Mouse (Mus musculus) adrenal gland, postnatal 25 days (tissue): ENCODE results near the gene Saa4. TPM values are rescaled to one million over a fixed set of nuclear protein-coding genes. Genes with fewer than 3 reads are reported as not detected.
"Not testable (repeated sequence)": the region's sequence is repeated elsewhere in the genome, so short reads cannot be mapped to it uniquely, and the experiment has no call there.

Source experiments
- DNase-seq: peaks from one replicate; pipeline ENCODE4 v3.0.0; 2021; ENCODE audit warnings: mixed read lengths
- total RNA-seq: library from RNA; stranded (reverse); gene quantifications from 2 replicates; pipeline ENCODE4 v1.2.3, GENCODE M21; 2021

Saa4 gene
- total RNA-seq, 1 experiment from 2014 or later = not detected

DNA sequence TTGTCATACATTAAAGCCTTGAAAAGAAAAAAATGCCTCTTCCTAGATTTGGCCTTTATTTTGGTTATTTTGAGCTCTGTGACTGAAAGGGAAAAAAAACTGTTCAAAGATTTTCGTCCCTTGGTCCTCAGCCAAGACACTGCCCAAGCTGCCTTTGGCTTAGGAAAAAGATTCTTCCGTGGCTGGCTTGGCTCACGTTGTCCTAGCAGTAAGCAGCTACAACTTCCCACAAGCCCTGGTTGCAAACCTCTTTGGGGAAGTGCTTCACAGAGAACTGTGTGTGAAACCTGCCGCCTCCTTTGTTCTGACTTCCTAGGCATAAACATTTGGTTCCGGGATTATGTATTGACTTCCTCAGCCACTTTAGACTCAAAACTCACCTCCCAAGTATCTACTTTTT, 15.5 kb downstream of the Saa4 start:
- peak; percentile 17 for DNase-seq

DNA sequence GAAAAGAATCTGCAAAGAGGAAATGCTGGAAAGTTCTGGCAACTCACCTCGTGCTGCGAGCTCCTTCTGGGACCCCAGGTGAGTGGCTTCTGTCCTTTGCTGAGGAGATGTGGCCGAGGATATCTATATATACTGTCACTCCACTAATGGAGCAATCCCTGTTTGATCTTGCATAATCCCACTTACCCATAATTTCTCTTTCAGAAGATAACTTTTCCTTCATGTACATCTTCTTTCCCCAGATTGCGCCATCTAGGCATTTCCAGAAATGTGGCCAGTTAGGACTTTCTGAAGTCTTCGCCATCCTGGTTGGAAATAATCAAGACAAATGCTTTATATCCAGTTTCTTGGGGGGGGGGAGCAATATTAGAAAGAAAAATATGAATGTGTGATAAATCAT, 16.8 kb downstream of the Saa4 start, which contains the start of gene Saa3:
Saa3 (minus strand) TSS at position 101 of the 400 bp plus-strand sequence.
- DNase-seq = no peak

DNA sequence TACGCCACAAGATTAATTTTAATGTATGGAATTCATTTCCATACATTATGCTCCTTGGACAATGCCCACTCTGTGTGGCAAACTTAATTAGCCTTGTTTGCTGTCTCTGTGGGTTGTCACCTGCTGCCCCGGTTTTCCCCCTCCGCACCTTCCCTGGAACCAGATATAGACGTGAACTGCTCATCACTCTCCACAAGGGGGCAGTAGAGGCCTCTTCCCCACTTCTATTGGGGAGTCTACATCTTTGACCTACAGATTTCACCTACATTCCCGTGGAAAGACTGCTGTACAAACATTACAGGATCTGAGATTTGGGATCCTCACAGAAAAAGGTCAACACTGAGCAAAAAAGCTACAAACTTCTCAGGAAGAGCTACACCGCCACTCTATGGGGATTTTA, 17.9 kb downstream of the Saa4 start:
- peak; percentile 62 for DNase-seq

DNA sequence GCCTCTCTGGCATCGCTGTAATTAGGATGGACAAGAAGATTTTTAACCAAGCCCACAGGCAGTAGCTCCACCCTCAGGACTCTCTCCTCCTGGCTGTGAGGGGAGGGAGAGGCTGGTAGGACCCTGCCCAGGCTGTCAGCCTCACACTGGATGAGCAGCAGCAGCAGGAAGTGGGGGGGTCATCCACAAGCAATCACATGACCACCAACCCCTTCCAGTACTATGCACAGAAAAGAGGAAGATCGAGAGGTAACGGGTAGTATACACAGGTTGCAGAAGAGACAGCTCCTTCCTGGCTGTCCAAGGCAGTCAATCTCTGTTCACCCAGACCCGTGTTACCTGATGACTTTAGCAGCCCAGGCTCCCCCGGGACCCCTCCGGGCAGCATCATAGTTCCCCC, 20.2 kb downstream of the Saa4 start:
- DNase-seq = no peak

DNA sequence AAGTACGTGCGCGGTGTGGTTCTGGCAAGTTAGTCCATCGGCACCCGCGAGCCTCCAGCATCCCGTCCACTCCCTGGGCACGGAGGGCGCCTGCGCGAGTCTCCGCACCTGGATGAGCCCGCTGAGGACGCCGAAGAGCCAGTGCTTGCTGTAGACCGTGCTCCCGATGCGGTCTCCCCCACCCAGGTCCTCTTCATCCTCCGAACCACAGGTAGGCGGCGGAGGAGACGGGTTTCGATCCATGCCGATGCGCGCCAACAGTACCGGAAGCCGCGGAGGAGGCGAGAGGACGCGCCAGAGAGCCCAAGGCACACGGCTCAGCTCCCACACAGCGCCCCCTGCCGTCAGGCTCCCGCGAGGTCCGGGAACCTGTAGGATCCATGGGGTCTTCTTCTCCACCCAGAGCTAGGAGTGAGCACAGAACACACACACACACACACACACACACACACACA, 22.0 kb downstream of the Saa4 start, which contains the start of gene Saal1:
Saal1 (minus strand) TSS at position 291 of the 455 bp plus-strand sequence.
- DNase-seq = peak; percentile 90

DNA sequence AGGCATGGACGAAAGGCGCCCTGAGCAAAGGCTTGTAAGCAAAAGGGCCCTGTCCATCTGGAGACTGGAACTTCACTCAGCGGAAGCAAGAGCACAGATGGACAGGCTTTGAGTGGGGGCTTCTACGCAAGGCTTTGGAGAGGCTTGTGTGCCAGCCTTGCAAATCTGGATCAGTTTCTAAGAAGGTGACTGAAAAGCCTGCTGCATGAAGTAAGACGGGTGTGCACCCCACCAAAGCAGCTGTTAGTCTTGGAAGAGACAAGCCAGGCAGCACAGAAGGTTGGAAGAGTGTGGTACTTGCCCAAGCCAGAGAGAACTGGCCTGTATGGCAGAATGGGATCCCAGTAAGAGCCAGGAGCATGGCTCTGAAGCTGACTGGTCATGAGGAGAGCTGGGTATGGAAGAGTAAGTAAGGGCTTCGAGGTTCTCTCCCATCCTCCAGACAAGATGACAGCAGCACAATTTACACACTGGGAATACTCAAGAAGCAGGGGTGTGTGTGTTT, 31.8 kb downstream of the Saa4 start:
- DNase-seq = no peak

DNA sequence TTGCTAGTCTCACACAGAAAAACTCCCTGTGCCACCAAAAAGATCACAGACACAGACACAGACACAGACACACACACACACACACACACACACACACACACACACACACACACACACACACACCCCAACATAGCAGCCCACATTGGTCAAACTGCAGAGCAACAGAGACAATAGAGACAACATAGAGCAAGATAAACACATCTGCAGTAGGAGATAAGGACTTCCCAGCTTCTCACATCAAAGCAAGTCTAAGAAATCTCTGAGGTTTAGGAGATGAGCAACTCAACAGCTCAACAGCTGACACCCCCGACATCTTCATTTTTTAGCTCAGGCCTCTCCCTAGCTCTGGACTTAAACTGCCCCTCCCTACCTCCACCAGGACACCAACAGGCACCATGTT, 35.6 kb downstream of the Saa4 start:
- DNase-seq = no peak

DNA sequence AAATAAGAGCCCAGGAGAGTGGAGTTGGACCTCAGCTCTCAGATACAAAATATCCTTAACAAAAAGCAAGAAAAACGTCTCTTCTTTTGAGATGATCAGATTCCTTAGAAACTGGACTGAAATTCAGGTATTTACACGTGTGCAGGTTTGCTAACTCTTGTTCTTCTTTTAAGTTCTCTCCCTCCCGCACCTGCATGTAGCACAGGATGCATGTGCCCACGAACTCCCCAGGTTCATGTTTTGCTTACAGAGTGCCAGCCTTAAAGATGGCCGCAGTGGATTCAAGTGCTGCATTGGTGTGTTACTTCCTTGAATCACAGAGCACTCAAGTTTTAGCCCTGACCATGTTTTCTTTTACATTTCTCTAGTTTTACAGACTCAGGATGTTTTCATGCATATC, 45.6 kb downstream of the Saa4 start:
- DNase-seq = no peak

DNA sequence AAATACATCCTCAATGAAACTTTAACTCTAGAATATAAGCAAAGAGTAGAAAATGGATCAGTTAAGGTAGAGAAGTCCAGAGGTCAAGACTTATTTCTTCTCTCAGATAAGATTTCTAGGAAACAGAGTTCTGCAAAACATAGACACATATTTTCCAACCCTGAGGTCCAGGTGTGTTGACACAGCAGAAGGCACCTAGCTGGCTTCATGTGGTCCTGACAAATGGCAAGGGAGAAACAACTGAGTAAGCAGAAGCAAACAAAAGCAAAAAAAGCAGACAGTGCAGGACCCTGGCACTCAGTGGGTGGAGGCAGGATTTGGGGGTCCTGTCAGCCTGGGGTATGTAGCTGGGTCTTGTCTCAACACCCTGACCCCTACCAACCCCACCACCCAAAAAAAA, 51.7 kb downstream of the Saa4 start:
- DNase-seq = no peak

DNA sequence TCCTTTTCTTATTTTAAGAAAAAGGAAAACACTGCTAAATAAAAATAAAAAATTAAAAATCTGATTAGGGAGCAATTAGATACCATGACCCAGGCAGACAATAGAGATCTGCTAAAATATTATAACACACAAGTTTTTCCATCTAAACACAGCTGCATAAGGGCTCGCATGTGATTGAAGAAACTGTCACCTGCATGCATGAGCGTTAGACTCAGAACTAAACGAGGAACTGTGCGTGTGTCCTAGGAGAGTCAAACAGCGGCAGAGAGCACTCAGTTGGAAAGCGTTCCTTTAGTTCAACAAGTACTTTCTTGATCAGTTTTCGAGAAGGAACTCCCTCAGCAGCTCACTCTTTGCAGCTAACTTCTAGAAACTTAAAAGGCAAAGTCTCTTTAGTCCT, 53.4 kb downstream of the Saa4 start:
- DNase-seq = not testable (repeated sequence)

DNA sequence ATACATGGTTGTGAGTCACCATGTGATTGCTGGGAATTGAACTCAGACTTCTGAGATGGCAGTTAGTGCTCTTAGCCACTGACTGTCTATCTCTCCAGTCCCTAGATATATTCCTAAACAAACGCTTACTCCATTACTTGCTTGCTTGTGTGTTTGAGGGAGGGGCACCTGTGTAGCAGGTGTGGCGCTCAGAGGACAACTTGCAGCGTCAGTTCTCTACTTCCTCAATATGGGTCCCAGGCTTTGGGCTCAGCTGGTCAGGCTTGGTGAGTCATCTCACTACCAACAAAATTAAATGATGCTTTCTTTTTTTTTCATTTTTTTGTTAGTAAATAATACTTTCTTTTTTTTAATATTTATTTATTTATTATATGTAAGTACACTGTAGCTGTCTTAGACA, 54.0 kb downstream of the Saa4 start:
- DNase-seq = no peak

Other genes starting within 250 kb of the Saa4 start
- 19.8 and 29.4 TPM in 2 replicates for gene Sergef, start 92.8 kb downstream of the Saa4 start, total RNA-seq
- gene Tph1, start 60.1 kb downstream of the Saa4 start, total RNA-seq = not detected in 2 replicates
- gene Saal1, start 21.9 kb downstream of the Saa4 start, total RNA-seq = 8.4 and 9.8 TPM in 2 replicates
- 0.52 TPM in 1 of 2 replicates, not detected in the other for gene Saa3, start 16.9 kb downstream of the Saa4 start, total RNA-seq
- gene Saa1, start 10.4 kb upstream of the Saa4 start, total RNA-seq = not detected in 2 replicates
- not detected in 2 replicates for gene Saa2, start 19.2 kb upstream of the Saa4 start, total RNA-seq
- gene Hps5, start 63.5 kb upstream of the Saa4 start, total RNA-seq = 27.6 and 34.3 TPM in 2 replicates
- gene Gtf2h1, start 63.5 kb upstream of the Saa4 start, total RNA-seq = 33.3 and 40.1 TPM in 2 replicates
- 283 and 320 TPM in 2 replicates for gene Ldha, start 108.9 kb upstream of the Saa4 start, total RNA-seq
- not detected in 2 replicates for gene Ldhc, start 128.6 kb upstream of the Saa4 start, total RNA-seq
- gene Tsg101, start 187.4 kb upstream of the Saa4 start, total RNA-seq = 88.4 and 93.9 TPM in 2 replicates
- gene Uevld, start 225.9 kb upstream of the Saa4 start, total RNA-seq = 16.7 and 19.1 TPM in 2 replicates